Mouse (Mus musculus) lung, embryonic 15.5 days (tissue): ENCODE measurements around the gene Ube2q2. TPM values are rescaled to one million over a fixed set of nuclear protein-coding genes. Genes with fewer than 3 reads are reported as not detected.

Experiments used
- ATAC-seq: fragments of 200-750 bp; cut with Nextera tagmentation; 2 replicates; pipeline ENCODE4 v1.8.0; 2017; ENCODE audit warnings: moderate number of reproducible peaks, borderline replicate concordance; ENCODE audit not compliant: low FRiP score, low TSS enrichment; ENCODE audit errors: extremely low read depth
- H3K27ac ChIP-seq: fragments of 300-500 bp; sonication (generic); 2 replicates; pipeline ENCODE4 v1.5.1; 2015; ENCODE audit warnings: moderate library complexity, mild to moderate bottlenecking, inconsistent platforms
- H3K27me3 ChIP-seq: fragments of 300-500 bp; sonication (generic); 2 replicates; pipeline ENCODE4 v1.6.1; 2015; ENCODE audit warnings: inconsistent platforms
- H3K36me3 ChIP-seq: fragments of 300-500 bp; sonication (generic); 2 replicates; pipeline ENCODE4 v1.6.1; 2015; ENCODE audit warnings: inconsistent platforms
- H3K4me1 ChIP-seq: fragments of 300-500 bp; sonication (generic); 2 replicates; pipeline ENCODE4 v1.6.1; 2015; ENCODE audit warnings: inconsistent platforms
- H3K4me2 ChIP-seq: fragments of 300-500 bp; sonication (generic); 2 replicates; pipeline ENCODE4 v1.6.1; 2015; ENCODE audit warnings: inconsistent platforms, mild to moderate bottlenecking, moderate library complexity
- H3K4me3 ChIP-seq: fragments of 300-500 bp; sonication (generic); 2 replicates; pipeline ENCODE4 v1.5.1; 2015; ENCODE audit warnings: mild to moderate bottlenecking, inconsistent platforms
- H3K9ac ChIP-seq: fragments of 300-500 bp; sonication (generic); 2 replicates; pipeline ENCODE4 v1.6.1; 2015; ENCODE audit warnings: inconsistent platforms
- H3K9me3 ChIP-seq: fragments of 300-500 bp; sonication (generic); 2 replicates; pipeline ENCODE4 v1.6.1; 2016; ENCODE audit warnings: inconsistent platforms
- WGBS: fragments of 180-500 bp; shearing (Covaris S2); methylation state at CpG from one replicate; pipeline ENCODE4 v1.1.7; 2015; 5-methylcytosine and 5-hydroxymethylcytosine counted together
- polyA plus RNA-seq: library from polyadenylated mRNA; unstranded; fragments of >200 nt; fragmentation: Nextera tagmentation; extraction: Ambion mirVana; gene quantifications from 2 replicates; pipeline ENCODE4 v1.2.1, GENCODE M21; 2015

The Ube2q2 gene
- polyA plus RNA-seq, 1 experiment from 2014 or later = 37.4 TPM

DNA sequence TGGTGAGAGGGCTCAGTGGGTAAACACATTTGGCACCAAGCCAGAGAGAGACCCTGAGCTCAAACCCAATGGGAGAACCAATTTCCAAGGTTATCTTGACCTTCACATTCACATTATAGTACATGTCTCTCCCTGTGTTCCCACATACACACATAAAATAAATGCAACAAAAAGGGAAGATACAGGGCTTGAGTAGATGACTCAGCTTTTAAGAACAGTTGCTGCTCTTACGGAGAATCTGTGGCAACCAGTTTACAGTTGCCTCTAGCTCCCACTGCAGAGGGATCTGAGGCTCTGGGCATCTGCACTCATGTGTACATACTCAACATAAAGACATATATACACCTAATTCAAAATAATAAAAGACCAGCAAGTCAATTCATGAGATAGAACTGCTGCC is 49.6 kb downstream of the Ube2q2 start:
- H3K4me2 ChIP-seq = no peak overlapping the region

DNA sequence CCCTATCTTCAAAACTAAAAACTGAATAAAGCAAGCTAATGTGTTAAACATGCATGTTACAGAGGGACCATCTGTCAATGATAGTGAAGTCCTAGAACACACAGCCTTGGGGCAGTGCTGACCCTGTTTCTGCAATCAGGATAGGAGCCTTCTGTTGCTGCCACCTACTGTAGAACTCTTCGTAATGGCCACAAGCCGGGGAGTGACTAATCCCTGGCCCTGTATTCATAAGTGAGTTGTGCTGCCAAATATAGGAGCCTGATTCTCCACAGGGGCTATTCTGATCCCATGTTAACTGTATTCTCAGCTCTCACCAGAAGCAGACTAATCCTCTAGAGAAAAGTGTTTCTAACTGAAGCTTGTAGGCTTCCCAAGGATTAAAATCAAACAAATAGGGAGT is 50.7 kb downstream of the Ube2q2 start:
- peaks cover 10% of the 10 kb centered on the region for H3K36me3 ChIP-seq
- no peaks in the 10 kb centered on the region for H3K4me1 ChIP-seq
- no peak for ATAC-seq
- H3K9me3 ChIP-seq = no peaks in the 10 kb centered on the region
- no peak overlapping the region for H3K9ac ChIP-seq
- H3K27ac ChIP-seq = no peak overlapping the region
- no peak overlapping the region for H3K4me3 ChIP-seq
- H3K4me2 ChIP-seq = no peak overlapping the region
- no peaks in the 10 kb centered on the region for H3K27me3 ChIP-seq
- WGBS = 80% methylated on average over 2 of the region's 2 CpGs

More for the DNA sequence above, 49.6 kb downstream of the Ube2q2 start:
- Histone ChIP-seq H3K27me3 (no peaks in the 10 kb centered on the region), H3K4me3 (no peak overlapping the region), H3K9ac (no peak overlapping the region), H3K36me3 (peaks cover 8% of the 10 kb centered on the region), H3K27ac (no peak overlapping the region), H3K9me3 (no peaks in the 10 kb centered on the region), H3K4me1 (no peaks in the 10 kb centered on the region)
- no peak for ATAC-seq
- WGBS = 90% methylated on average over 1 of the region's 1 CpGs

DNA sequence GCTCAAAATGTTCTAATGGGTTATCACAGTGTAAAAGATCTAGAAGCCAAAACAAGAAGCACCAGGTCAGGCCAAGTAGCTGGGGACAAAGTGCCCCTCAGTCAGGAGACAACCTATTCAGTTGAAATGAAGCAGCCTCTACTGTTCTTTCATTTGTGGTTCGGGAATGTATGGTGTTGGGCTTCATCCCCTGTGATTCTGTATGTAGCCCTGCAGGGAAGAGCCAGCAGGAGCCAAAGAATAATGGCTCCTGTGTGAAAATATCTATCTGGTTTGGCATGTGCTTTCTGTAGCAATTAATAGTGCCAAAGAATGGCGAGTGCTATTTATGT is 59.8 kb downstream of the Ube2q2 start:
- peak overlapping the region; percentile 82 for H3K4me2 ChIP-seq
- H3K9ac ChIP-seq = peak overlapping the region; percentile 78; the same call in 1 of the 2 replicates
- peaks cover 19% of the 10 kb centered on the region for H3K4me1 ChIP-seq
- H3K27me3 ChIP-seq = no peaks in the 10 kb centered on the region
- H3K9me3 ChIP-seq = no peaks in the 10 kb centered on the region
- ATAC-seq = no peak
- H3K4me3 ChIP-seq = peak overlapping the region; percentile 62
- H3K36me3 ChIP-seq = peaks cover 5% of the 10 kb centered on the region; the same call in 1 of the 2 replicates
- 2% methylated on average over 2 of the region's 2 CpGs for WGBS
- H3K27ac ChIP-seq = peak overlapping the region; percentile 91

DNA sequence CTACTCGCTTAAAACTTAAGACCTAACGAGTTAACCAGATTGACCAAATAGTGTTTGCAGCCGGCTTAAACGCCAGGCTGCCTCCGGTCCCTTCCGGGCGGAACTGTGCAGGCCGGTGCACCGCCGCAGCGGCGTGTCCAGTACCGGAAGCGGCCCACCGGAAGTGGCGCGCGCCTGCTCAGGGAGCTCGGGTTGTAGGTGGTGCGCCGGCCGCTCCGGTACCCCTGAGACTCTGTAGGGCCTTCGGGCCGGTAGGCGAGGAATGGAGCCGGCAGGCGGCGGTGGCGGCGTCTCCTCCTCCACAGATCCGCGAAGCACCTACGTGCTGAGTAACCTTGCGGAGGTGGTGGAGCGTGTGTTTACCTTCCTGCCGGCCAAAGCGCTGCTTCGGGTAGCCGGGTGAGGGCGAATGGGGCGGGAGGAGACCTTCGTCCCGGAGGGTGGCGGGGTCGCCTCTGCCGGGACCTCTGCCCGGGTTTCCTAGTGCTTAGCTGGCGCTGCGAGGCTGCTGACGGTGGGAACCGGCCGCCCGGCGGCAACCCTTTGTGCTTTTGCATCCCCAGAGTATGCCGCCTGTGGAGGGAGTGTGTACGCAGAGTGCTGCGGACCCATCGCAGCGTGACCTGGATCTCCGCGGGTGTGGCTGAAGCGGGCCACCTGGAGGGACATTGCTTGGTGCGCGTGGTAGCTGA is 60.3 kb downstream of the Ube2q2 start, which contains the start of gene Fbxo22:
Gene Fbxo22 (plus strand): TSS at position 136 of the 692 bp plus-strand sequence.
- under 1% methylated on average over 63 of the region's 65 CpGs for WGBS
- peak; percentile 96 for ATAC-seq
- Histone ChIP-seq H3K9ac (peak within 1 kb of the TSS; percentile 78), H3K27ac (peak within 1 kb of the TSS; percentile 91), H3K4me3 (peak within 1 kb of the TSS; percentile 62), H3K36me3 (peaks cover 6% of the 10 kb centered on the region; the same call in 1 of the 2 replicates), H3K4me2 (peak within 1 kb of the TSS; percentile 82), H3K4me1 (peaks cover 19% of the 10 kb centered on the region), H3K9me3 (no peaks in the 10 kb centered on the region), H3K27me3 (no peaks in the 10 kb centered on the region)

DNA sequence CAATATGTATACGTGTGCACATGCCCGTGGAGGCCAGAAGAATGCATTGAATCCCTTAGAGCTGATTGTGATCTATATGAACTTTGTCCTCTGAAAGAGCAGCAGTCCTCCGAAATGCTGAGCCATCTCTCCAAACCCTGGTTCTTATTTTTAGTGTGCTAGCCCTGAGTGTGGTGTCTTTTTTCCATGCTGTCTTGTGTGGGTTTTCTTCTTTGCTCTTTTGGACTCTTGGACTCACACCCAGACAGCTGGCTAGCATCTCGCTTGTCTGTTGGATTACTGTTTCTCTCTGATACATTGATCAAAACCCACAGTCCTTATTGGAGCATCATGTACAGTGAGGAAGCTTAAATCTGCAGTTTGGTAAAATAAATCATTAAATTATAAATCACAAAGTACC is 63.0 kb downstream of the Ube2q2 start:
- Histone ChIP-seq H3K9ac (no peak overlapping the region), H3K4me1 (peaks cover 19% of the 10 kb centered on the region), H3K36me3 (peaks cover 28% of the 10 kb centered on the region), H3K9me3 (no peaks in the 10 kb centered on the region), H3K27ac (no peak overlapping the region), H3K27me3 (no peaks in the 10 kb centered on the region), H3K4me3 (no peak overlapping the region), H3K4me2 (no peak overlapping the region)
- no peak for ATAC-seq
- WGBS = 63% methylated on average over 4 of the region's 4 CpGs

DNA sequence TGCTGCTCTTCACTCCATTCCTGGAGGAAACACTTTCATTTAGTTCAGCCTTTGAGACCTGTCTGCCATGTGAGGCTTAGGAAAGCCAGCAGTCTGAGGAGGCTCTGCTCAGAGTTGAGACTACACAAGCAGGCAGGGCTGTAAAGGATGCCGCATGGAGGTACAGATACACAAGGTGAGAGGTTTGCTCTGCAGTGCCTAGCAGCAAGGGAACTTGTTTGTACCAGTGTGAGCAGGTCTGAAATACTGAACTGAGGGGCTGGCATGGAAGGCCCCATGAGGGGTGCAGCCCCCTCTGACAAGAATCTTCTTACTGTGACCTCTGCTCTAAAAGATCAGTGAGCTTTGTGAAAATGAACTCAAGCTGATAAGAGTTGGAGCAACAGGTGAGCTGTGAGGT is 64.7 kb downstream of the Ube2q2 start:
- Histone ChIP-seq H3K27me3 (no peaks in the 10 kb centered on the region), H3K4me1 (peaks cover 15% of the 10 kb centered on the region), H3K4me3 (no peak overlapping the region), H3K9me3 (no peaks in the 10 kb centered on the region), H3K36me3 (peaks cover 45% of the 10 kb centered on the region), H3K9ac (no peak overlapping the region), H3K27ac (no peak overlapping the region), H3K4me2 (no peak overlapping the region)
- ATAC-seq = no peak
- 96% methylated on average over 1 of the region's 1 CpGs for WGBS

DNA sequence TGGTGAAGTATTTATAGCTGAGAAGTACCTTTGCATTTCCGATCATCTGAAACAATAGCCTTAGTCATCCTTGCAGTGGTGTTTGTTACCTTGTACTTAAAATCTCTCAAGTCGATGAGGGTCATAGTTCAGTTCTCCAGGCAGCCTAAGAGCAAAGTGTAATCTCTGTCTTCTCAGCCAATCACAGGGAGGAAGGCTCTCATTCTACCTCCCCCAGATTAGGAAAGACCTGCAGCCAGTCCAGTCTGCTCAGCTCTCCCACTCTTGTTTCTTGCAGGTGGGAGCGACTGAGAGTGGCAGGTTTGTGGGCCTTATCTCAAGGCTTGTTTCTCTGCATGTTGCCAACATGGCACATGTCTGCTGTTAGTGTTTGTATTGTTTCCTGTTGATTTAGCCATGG is 66.4 kb downstream of the Ube2q2 start:
- Histone ChIP-seq H3K36me3 (peaks cover 60% of the 10 kb centered on the region), H3K4me2 (no peak overlapping the region), H3K27me3 (no peaks in the 10 kb centered on the region), H3K9me3 (no peaks in the 10 kb centered on the region), H3K9ac (no peak overlapping the region), H3K4me3 (no peak overlapping the region), H3K4me1 (peaks cover 6% of the 10 kb centered on the region), H3K27ac (no peak overlapping the region)
- ATAC-seq = no peak
- 60% methylated on average over 3 of the region's 3 CpGs for WGBS

DNA sequence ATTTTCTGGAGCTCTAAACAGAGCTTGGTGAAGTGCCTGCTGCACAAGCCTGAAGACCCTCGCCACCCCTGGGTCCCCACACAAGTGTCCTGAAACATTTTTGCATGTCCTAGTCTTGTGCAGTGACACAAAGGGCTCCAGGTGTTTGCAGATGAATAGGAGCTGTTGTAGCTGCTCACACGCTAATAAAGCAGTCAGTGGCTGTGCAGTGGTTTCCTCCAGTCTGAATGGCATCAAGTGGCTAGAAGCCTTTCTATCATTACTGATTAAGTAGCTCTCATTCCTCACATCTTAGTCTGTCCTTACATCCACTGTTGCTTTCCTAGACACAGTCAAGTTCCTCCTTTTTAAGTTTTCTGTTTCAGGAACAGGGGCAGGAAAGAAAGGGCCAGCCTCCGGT is 67.0 kb downstream of the Ube2q2 start:
- 82% methylated on average over 3 of the region's 3 CpGs for WGBS
- H3K4me3 ChIP-seq = no peak overlapping the region
- H3K9ac ChIP-seq = no peak overlapping the region
- no peak overlapping the region for H3K27ac ChIP-seq
- H3K4me2 ChIP-seq = no peak overlapping the region
- no peak for ATAC-seq
- H3K27me3 ChIP-seq = no peaks in the 10 kb centered on the region
- H3K36me3 ChIP-seq = peaks cover 66% of the 10 kb centered on the region
- no peaks in the 10 kb centered on the region for H3K9me3 ChIP-seq
- peaks cover 4% of the 10 kb centered on the region; the same call in 1 of the 2 replicates for H3K4me1 ChIP-seq

DNA sequence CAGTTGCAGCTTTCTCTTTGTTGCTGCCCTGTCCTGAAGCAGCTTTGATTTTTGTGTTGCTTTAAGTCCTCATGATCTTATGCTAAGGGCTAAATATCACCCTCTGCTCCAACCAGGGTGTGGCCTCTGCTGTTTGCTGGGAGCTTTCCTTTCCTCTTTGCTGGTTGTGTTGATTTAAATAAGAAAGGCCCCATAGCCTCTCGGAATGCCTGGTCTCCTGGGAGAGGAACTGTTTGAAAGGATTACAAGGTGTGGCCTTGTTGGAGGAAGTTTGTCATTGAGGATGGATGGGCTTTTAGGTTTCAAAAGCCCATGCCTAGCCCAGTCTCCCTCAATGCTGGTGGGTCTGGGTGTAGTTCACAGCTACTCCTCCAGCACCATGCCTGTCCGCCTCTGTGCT is 67.4 kb downstream of the Ube2q2 start:
- WGBS = 79% methylated on average over 2 of the region's 2 CpGs
- Histone ChIP-seq H3K27me3 (no peaks in the 10 kb centered on the region), H3K36me3 (peaks cover 70% of the 10 kb centered on the region)

DNA sequence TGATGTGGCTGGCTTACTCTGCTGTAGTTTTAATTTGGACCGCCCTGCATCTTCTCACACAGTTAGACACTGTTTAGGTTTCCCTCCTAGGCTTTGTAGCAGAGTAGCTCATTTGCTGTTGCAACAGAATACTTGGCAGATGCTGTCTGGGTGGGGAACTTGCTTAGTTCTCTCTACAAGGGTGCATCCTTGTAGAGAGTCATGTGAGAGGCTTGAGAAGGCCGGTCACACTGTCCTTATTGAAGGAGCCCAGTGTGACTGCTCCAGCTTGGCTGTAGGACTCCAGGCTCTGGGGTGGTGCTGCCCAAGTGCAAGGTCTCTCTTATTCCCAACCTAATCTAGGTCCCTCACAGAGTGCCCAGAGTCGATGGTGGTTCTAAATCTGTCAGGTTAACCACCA is 68.7 kb downstream of the Ube2q2 start:
- H3K9ac ChIP-seq = no peak overlapping the region
- H3K27me3 ChIP-seq = no peaks in the 10 kb centered on the region
- H3K4me2 ChIP-seq = no peak overlapping the region
- ATAC-seq = no peak
- WGBS = 89% methylated on average over 3 of the region's 3 CpGs
- H3K9me3 ChIP-seq = no peaks in the 10 kb centered on the region
- peaks cover 80% of the 10 kb centered on the region for H3K36me3 ChIP-seq
- no peaks in the 10 kb centered on the region for H3K4me1 ChIP-seq
- no peak overlapping the region for H3K4me3 ChIP-seq
- no peak overlapping the region for H3K27ac ChIP-seq

More for the DNA sequence above, 67.4 kb downstream of the Ube2q2 start:
- Histone ChIP-seq H3K4me3 (no peak overlapping the region), H3K27ac (no peak overlapping the region), H3K4me2 (no peak overlapping the region), H3K9ac (no peak overlapping the region), H3K4me1 (peaks cover 4% of the 10 kb centered on the region; the same call in 1 of the 2 replicates), H3K9me3 (no peaks in the 10 kb centered on the region)
- no peak for ATAC-seq

DNA sequence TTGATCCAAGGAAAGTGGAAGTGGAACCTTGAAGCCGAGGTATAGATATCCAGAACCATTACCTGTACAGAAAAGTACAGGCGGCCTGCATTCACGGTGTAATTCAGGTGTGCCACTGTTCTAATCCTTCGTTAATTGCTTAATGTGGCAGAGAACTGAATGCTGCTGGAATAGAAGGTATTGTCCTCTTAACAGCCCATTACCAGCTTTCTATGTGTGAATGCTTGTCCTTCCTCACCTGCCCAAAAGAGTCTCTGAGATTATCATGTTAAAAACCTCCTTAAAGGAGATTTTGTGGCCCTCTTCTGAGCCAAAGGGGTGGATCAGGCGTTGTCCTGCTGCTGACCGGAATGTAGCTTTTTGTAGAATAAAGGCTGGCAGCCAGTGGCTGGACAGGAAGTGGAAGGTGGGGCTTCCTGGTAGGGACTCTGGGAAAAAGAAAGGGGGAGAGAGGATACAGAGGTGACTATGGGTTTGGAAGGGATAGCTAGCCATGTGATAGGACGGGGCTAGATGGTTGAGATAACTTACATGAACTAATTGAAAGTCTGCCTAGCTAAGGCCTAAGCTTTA is 76.6 kb downstream of the Ube2q2 start:
- no peak overlapping the region for H3K27ac ChIP-seq
- H3K4me3 ChIP-seq = no peak overlapping the region
- H3K27me3 ChIP-seq = no peaks in the 10 kb centered on the region
- WGBS = 81% methylated on average over 7 of the region's 7 CpGs
- no peak overlapping the region for H3K9ac ChIP-seq
- no peaks in the 10 kb centered on the region for H3K4me1 ChIP-seq
- H3K9me3 ChIP-seq = no peaks in the 10 kb centered on the region
- H3K4me2 ChIP-seq = no peak overlapping the region
- H3K36me3 ChIP-seq = peaks cover 43% of the 10 kb centered on the region
- no peak for ATAC-seq

DNA sequence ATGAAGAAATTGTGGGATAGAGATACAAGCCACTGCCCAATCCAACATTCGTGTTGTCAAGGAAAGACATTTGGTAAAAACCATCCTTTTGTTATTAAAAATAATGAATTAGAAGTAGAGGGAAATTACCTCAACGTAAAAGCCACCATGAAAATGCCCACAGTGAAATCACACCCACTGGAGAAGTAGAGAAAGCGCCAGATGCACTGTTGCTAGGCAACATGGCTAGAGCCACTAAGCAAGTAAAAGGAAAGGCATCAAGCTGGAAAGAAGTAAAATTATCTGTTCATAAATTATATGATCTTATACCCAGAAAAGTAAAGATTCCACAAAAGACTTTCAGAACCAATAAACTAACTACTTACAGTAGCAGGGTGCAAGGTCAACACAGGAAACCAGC is 77.6 kb downstream of the Ube2q2 start:
- Histone ChIP-seq H3K9me3 (no peaks in the 10 kb centered on the region), H3K9ac (no peak overlapping the region), H3K4me2 (no peak overlapping the region), H3K4me1 (no peaks in the 10 kb centered on the region), H3K4me3 (no peak overlapping the region), H3K36me3 (peaks cover 33% of the 10 kb centered on the region), H3K27me3 (no peaks in the 10 kb centered on the region), H3K27ac (no peak overlapping the region)
- no peak for ATAC-seq
- WGBS = 87% methylated on average over 3 of the region's 3 CpGs
